Mouse (Mus musculus): ENCODE data around the gene Wdr38. TPM values are rescaled to one million over a fixed set of nuclear protein-coding genes. Genes with fewer than 3 reads are reported as not detected.
"Not testable (repeated sequence)": the region's sequence is repeated elsewhere in the genome, so short reads cannot be mapped to it uniquely, and the experiment has no call there.

The Wdr38 gene
- polyA plus RNA-seq, 1 experiment from 2014 or later, result 0.96 TPM

DNA sequence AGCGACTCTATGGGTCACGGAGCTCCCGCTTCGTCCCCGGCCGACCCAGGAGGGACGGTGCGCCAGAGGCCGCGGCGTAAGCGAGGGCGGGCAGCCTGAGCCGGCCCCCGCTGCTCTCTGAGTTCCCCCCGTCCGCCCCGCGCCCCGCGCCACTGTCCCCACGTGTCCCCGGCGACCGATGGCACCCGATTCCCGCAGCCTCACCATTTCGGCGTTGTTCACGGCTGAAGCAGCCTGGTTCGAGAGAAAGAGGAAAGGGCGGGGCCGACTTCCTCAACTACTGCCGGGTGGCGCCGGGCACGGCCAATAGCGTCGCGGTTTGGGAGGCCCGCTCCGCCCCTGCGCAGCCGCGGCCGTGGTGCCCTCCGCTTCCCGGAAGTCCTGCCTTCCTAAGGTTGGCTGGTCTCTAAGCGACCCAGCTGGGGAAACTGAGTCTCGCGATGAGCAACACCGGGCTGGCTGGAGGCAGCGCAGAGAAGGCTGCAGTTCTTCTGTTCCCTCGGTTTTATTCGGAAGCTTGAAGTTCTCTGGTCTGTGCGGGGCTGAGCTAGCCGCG lies 7.7 kb downstream of the Wdr38 start, which contains the start of gene Arpc5l:
Gene Arpc5l (plus strand): TSS at position 469 of the 556 bp plus-strand sequence.
- Histone ChIP-seq H3K36me3 (ENCODE audit: control insufficient read depth, insufficient read depth, low read length) (peaks cover 41% of the 10 kb centered on the region), H3K9me3 (ENCODE audit: control insufficient read depth, low read length) (no peaks in the 10 kb centered on the region), H3K27ac (replicated peaks in 1 of 2; ENCODE audit: control insufficient read depth in 1 of 2, insufficient read depth in 1 of 2, low read depth in 2 of 2, low read length in 2 of 2) (peak within 1 kb of the TSS; percentile 63 to 72), H3K4me1 (ENCODE audit: control insufficient read depth in 2 of 2, insufficient read depth in 2 of 2, low read length in 2 of 2) (peaks cover 11 to 37% of the 10 kb centered on the region in 2 experiments), H3K27me3 (ENCODE audit: control insufficient read depth, insufficient read depth, low read length) (no peaks in the 10 kb centered on the region), H3K4me3 (ENCODE audit: control insufficient read depth in 1 of 2, insufficient read depth in 1 of 2, low read depth in 1 of 2, low read length in 2 of 2) (peak within 1 kb of the TSS; percentile 64 to 89), H3K9ac (ENCODE audit: low read length) (peak within 1 kb of the TSS; percentile 94), H3K4me2 (ENCODE audit: low read length) (peak within 1 kb of the TSS; percentile 98)
- peak; percentile 80 for ATAC-seq (ENCODE audit: insufficient number of reproducible peaks, insufficient read depth, low FRiP score, low read depth)
- under 1% methylated on average over 48 of the region's 58 CpGs for WGBS

DNA sequence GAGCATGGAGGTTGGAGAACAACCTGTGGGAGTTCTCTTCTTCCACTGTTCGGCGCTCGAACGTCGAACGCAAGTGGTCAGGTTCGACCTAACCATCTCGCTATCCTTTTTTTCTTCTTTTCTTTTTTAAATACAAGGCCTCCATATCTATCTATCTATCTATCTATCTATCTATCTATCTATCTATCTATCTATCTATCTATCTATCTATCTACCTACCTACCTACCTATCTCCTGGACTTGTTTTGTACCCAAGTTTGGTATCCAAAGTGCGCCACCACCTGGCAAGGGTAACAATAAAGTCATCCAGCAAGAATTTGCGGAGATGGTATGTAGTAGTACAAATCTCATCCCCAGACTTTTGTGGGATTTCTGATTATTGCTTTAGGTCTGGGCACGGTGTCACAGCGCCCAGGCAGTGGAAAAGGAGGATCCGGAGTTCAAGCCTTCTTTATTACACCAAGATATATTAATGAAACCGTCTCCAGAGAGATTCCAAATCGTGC lies 8.4 kb downstream of the Wdr38 start, which contains the start of gene Rpl35:
Gene Rpl35 (minus strand): TSS at position 51 of the 506 bp plus-strand sequence.
- ATAC-seq (ENCODE audit: insufficient number of reproducible peaks, insufficient read depth, low FRiP score, low read depth), result no peak
- peaks cover 35% of the 10 kb centered on the region for H3K36me3 ChIP-seq (ENCODE audit: control insufficient read depth, insufficient read depth, low read length)
- H3K9ac ChIP-seq (ENCODE audit: low read length), result peak within 1 kb of the TSS; percentile 94
- 11% methylated on average over 15 of the region's 15 CpGs for WGBS
- H3K4me1 ChIP-seq (ENCODE audit: control insufficient read depth in 2 of 2, insufficient read depth in 2 of 2, low read length in 2 of 2), result peaks cover 11 to 37% of the 10 kb centered on the region in 2 experiments
- peak within 1 kb of the TSS; percentile 64 to 89 for H3K4me3 ChIP-seq (ENCODE audit: control insufficient read depth in 1 of 2, insufficient read depth in 1 of 2, low read depth in 1 of 2, low read length in 2 of 2)
- peak within 1 kb of the TSS; percentile 63 to 72 for H3K27ac ChIP-seq (replicated peaks in 1 of 2; ENCODE audit: control insufficient read depth in 1 of 2, insufficient read depth in 1 of 2, low read depth in 2 of 2, low read length in 2 of 2)
- H3K4me2 ChIP-seq (ENCODE audit: low read length), result peak within 1 kb of the TSS; percentile 98
- no peaks in the 10 kb centered on the region for H3K27me3 ChIP-seq (ENCODE audit: control insufficient read depth, insufficient read depth, low read length)
- H3K9me3 ChIP-seq (ENCODE audit: control insufficient read depth, low read length), result no peaks in the 10 kb centered on the region

DNA sequence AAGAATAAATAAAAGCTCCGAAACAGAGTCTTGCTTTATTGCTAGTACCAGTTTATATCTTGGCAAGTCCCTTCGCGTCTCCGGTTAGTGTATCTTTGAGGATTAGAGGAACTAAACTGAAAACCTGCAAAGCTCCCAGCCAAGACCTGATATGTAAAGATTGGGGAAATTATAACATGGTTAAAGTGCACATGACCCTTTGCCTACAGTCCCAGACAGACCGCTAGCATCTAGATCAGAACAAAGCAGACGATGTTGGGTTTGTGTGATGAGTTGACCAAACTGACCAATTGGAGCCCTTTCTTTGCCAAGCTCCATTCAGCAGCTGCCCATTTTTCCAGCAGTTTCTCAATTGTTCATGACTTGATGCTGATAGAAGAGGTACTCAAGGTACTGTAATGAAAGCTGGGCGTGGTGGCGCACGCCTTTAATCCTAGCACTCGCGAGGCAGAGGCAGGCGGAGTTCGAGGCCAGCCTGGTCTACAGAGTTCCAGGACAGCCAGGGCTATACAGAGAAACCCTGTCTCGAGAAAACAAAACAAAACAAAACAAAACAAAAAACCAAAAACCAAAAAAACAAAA lies 9.0 kb downstream of the Wdr38 start:
- Histone ChIP-seq H3K9me3 (ENCODE audit: control insufficient read depth, low read length) (no peaks in the 10 kb centered on the region), H3K4me1 (ENCODE audit: control insufficient read depth in 2 of 2, insufficient read depth in 2 of 2, low read length in 2 of 2) (peaks cover 13 to 40% of the 10 kb centered on the region in 2 experiments), H3K9ac (ENCODE audit: low read length) (peak overlapping the region; percentile 94; the same call in 1 of the 2 replicates), H3K27ac (replicated peaks in 1 of 2; ENCODE audit: control insufficient read depth in 1 of 2, insufficient read depth in 1 of 2, low read depth in 2 of 2, low read length in 2 of 2) (no peak overlapping the region), H3K4me2 (ENCODE audit: low read length) (peak overlapping the region; percentile 98), H3K4me3 (ENCODE audit: control insufficient read depth in 1 of 2, insufficient read depth in 1 of 2, low read depth in 1 of 2, low read length in 2 of 2) (peak overlapping the region in 1 of 2 experiments; percentile 89; a peak in 2 of 4 replicates), H3K36me3 (ENCODE audit: control insufficient read depth, insufficient read depth, low read length) (peaks cover 29% of the 10 kb centered on the region), H3K27me3 (ENCODE audit: control insufficient read depth, insufficient read depth, low read length) (no peaks in the 10 kb centered on the region)
- ATAC-seq (ENCODE audit: insufficient number of reproducible peaks, insufficient read depth, low FRiP score, low read depth), result no peak
- WGBS, result 86% methylated on average over 14 of the region's 14 CpGs

DNA sequence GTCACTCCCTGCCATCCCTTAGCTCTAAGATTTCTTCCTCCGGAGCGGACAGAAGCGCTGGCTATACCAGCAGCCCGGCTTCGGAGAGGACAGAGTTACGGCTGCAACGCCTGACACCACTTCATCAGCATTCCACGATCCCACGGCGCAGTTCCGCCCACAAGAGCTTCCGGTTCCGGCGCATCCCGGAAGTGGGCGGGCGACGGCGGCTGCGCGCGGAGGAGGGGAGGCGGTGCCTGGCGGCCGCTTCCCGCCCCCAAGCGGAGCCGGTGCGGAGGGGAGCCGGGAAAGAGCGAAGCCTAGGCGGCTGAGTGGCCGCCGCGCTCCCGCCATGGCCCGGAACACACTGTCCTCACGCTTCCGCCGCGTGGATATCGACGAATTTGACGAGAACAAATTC lies 10.6 kb downstream of the Wdr38 start:
- H3K9me3 ChIP-seq (ENCODE audit: control insufficient read depth, low read length), result no peaks in the 10 kb centered on the region
- peak overlapping the region; percentile 82 for H3K4me2 ChIP-seq (ENCODE audit: low read length)
- WGBS, result under 1% methylated on average over 44 of the region's 44 CpGs
- H3K4me1 ChIP-seq (ENCODE audit: control insufficient read depth in 2 of 2, insufficient read depth in 2 of 2, low read length in 2 of 2), result peaks cover 13 to 41% of the 10 kb centered on the region in 2 experiments
- H3K27me3 ChIP-seq (ENCODE audit: control insufficient read depth, insufficient read depth, low read length), result no peaks in the 10 kb centered on the region
- ATAC-seq (ENCODE audit: insufficient number of reproducible peaks, insufficient read depth, low FRiP score, low read depth), result peak; percentile 86
- peaks cover 24% of the 10 kb centered on the region for H3K36me3 ChIP-seq (ENCODE audit: control insufficient read depth, insufficient read depth, low read length)
- H3K4me3 ChIP-seq (ENCODE audit: control insufficient read depth in 1 of 2, insufficient read depth in 1 of 2, low read depth in 1 of 2, low read length in 2 of 2), result peak overlapping the region; percentile 85 to 99
- peak overlapping the region; percentile 94 for H3K9ac ChIP-seq (ENCODE audit: low read length)
- peak overlapping the region; percentile 86 to 99 for H3K27ac ChIP-seq (replicated peaks in 1 of 2; ENCODE audit: control insufficient read depth in 1 of 2, insufficient read depth in 1 of 2, low read depth in 2 of 2, low read length in 2 of 2)

DNA sequence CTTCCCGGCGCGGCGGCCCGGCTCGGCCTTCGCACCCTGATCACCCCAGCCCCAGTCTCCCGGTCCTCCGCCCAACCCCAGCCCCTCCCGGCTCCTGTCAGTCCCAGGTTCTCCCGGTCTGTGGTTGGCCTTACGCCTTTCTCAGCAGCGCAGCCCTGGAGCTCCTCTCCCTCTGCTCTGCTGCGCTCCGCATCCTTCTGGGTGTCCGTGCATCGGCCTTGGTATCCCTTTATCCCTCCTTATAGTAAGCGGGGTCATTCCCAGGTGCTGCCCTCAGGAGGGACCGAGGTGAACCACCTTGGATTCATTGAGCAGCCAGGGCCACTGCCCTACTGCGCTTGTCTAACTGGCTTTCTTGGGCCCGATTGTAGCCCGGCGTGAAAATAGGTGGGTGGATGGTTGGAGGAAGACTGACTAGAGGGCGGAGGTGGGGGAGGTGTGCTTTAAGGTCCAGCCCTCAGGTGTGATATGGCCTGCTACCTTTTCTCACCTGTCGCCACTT lies 11.1 kb downstream of the Wdr38 start:
- Histone ChIP-seq H3K4me1 (ENCODE audit: control insufficient read depth in 2 of 2, insufficient read depth in 2 of 2, low read length in 2 of 2) (peaks cover 11 to 36% of the 10 kb centered on the region in 2 experiments), H3K36me3 (ENCODE audit: control insufficient read depth, insufficient read depth, low read length) (peaks cover 24% of the 10 kb centered on the region), H3K4me2 (ENCODE audit: low read length) (peak overlapping the region; percentile 82), H3K27me3 (ENCODE audit: control insufficient read depth, insufficient read depth, low read length) (no peaks in the 10 kb centered on the region), H3K9me3 (ENCODE audit: control insufficient read depth, low read length) (no peaks in the 10 kb centered on the region), H3K4me3 (ENCODE audit: control insufficient read depth in 1 of 2, insufficient read depth in 1 of 2, low read depth in 1 of 2, low read length in 2 of 2) (peak overlapping the region; percentile 85 to 99), H3K9ac (ENCODE audit: low read length) (peak overlapping the region; percentile 94), H3K27ac (replicated peaks in 1 of 2; ENCODE audit: control insufficient read depth in 1 of 2, insufficient read depth in 1 of 2, low read depth in 2 of 2, low read length in 2 of 2) (peak overlapping the region; percentile 86 to 91)
- ATAC-seq (ENCODE audit: insufficient number of reproducible peaks, insufficient read depth, low FRiP score, low read depth), result peak; percentile 32
- WGBS, result under 1% methylated on average over 18 of the region's 25 CpGs

DNA sequence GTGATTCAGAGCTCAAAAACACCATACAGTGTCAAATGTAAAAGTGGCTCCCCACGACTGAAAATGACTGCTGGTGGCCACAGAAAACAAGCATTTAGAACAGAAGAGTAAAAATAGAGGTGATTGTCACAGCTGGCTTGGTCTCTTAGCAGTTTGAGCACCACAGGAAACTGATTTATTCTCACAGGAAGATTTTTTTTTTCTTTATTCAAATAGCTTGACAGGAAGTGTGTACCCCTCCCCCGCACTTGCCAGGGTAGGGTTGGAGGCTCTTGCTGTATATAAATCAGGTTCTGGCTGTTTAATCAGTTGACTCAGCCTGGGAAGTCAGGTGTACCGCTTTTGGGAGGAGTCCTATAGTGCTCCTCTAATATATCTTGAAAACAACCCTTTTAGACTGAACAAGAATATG lies 11.7 kb downstream of the Wdr38 start:
- Histone ChIP-seq H3K27ac (replicated peaks in 1 of 2; ENCODE audit: control insufficient read depth in 1 of 2, insufficient read depth in 1 of 2, low read depth in 2 of 2, low read length in 2 of 2) (peak overlapping the region; percentile 86 to 91), H3K36me3 (ENCODE audit: control insufficient read depth, insufficient read depth, low read length) (peaks cover 24% of the 10 kb centered on the region), H3K9ac (ENCODE audit: low read length) (peak overlapping the region; percentile 94), H3K9me3 (ENCODE audit: control insufficient read depth, low read length) (no peaks in the 10 kb centered on the region), H3K4me2 (ENCODE audit: low read length) (peak overlapping the region; percentile 82), H3K4me1 (ENCODE audit: control insufficient read depth in 2 of 2, insufficient read depth in 2 of 2, low read length in 2 of 2) (peaks cover 5 to 30% of the 10 kb centered on the region in 2 experiments), H3K27me3 (ENCODE audit: control insufficient read depth, insufficient read depth, low read length) (no peaks in the 10 kb centered on the region), H3K4me3 (ENCODE audit: control insufficient read depth in 1 of 2, insufficient read depth in 1 of 2, low read depth in 1 of 2, low read length in 2 of 2) (peak overlapping the region; percentile 85 to 99)
- ATAC-seq (ENCODE audit: insufficient number of reproducible peaks, insufficient read depth, low FRiP score, low read depth), result no peak
- 23% methylated on average over 3 of the region's 3 CpGs for WGBS

DNA sequence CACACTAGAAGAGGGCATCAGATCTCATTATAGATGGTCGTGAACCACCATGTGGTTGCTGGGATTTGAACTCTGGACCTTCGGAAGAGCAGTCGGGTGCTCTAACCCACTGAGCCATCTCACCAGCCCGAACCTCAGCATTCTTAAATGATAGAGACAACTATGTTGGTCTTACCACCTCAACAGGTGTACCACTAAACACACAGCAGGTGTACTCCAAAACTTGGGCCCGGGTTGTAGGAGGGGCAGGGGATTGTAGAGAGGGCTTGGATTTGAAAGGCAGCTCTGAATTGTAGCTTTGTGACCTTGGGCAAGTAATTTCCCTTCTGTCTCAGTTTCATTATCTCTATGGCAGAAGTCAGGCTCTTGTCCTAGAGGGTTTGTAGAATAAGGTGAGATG lies 12.9 kb downstream of the Wdr38 start:
- H3K4me1 ChIP-seq (ENCODE audit: control insufficient read depth in 2 of 2, insufficient read depth in 2 of 2, low read length in 2 of 2), result peaks cover 5 to 27% of the 10 kb centered on the region in 2 experiments
- not testable (repeated sequence) for H3K27me3 ChIP-seq (ENCODE audit: control insufficient read depth, insufficient read depth, low read length); H3K4me2 ChIP-seq (ENCODE audit: low read length); ATAC-seq (ENCODE audit: insufficient number of reproducible peaks, insufficient read depth, low FRiP score, low read depth); H3K4me3 ChIP-seq (ENCODE audit: control insufficient read depth in 1 of 2, insufficient read depth in 1 of 2, low read depth in 1 of 2, low read length in 2 of 2); H3K27ac ChIP-seq (replicated peaks in 1 of 2; ENCODE audit: control insufficient read depth in 1 of 2, insufficient read depth in 1 of 2, low read depth in 2 of 2, low read length in 2 of 2); H3K9me3 ChIP-seq (ENCODE audit: control insufficient read depth, low read length); H3K9ac ChIP-seq (ENCODE audit: low read length)
- H3K36me3 ChIP-seq (ENCODE audit: control insufficient read depth, insufficient read depth, low read length), result peaks cover 35% of the 10 kb centered on the region
- 92% methylated on average over 5 of the region's 5 CpGs for WGBS

Data from heart, embryonic 14.5 days (tissue).